Mouse (Mus musculus) MEL (cell line): ENCODE results near the gene Rab35.

Experiments
- CTCF ChIP-seq, 3 experiments: IDR thresholded peaks in 2 of 3; conservative IDR thresholded peaks in 1 of 3; 2 replicates each; pipeline ENCODE4 v1.5.1; 2011 to 2012; ENCODE audit warnings: low read length in 3 of 3, low read depth in 2 of 3, mild to moderate bottlenecking in 2 of 3, improper control_type of control experiment in 1 of 3, inconsistent platforms in 1 of 3, mixed read lengths in 1 of 3, moderate library complexity in 1 of 3; ENCODE audit not compliant: control insufficient read depth in 1 of 3, insufficient read depth in 1 of 3, poor library complexity in 1 of 3, severe bottlenecking in 1 of 3
- USF2 ChIP-seq, 2 experiments: IDR thresholded peaks; 2 replicates each; pipeline ENCODE4 v1.6.1; 2011 to 2012; ENCODE audit warnings: improper control_type of control experiment in 2 of 2, low read length in 2 of 2, borderline replicate concordance in 1 of 2, inconsistent platforms in 1 of 2, low read depth in 1 of 2, mild to moderate bottlenecking in 1 of 2; ENCODE audit not compliant: insufficient read depth in 1 of 2

- TF ChIP-seq CTCF (IDR thresholded peaks at IDR 0.05 in 2 of 3, conservative IDR thresholded peaks at IDR 0.05 in 1 of 3; ENCODE audit: control insufficient read depth in 1 of 3, insufficient read depth in 1 of 3, low read depth in 2 of 3, low read length in 3 of 3, poor library complexity in 1 of 3, severe bottlenecking in 1 of 3) = no peak
- no peak for TF ChIP-seq USF2 (IDR thresholded peaks at IDR 0.05; ENCODE audit: borderline replicate concordance in 1 of 2, insufficient read depth in 1 of 2, low read depth in 1 of 2, low read length in 2 of 2)
These were observed 25.0 kb downstream of the Rab35 start for GRCm38 (mm10) chr5:115656677-115657076.
